In the genomic region with DNA sequence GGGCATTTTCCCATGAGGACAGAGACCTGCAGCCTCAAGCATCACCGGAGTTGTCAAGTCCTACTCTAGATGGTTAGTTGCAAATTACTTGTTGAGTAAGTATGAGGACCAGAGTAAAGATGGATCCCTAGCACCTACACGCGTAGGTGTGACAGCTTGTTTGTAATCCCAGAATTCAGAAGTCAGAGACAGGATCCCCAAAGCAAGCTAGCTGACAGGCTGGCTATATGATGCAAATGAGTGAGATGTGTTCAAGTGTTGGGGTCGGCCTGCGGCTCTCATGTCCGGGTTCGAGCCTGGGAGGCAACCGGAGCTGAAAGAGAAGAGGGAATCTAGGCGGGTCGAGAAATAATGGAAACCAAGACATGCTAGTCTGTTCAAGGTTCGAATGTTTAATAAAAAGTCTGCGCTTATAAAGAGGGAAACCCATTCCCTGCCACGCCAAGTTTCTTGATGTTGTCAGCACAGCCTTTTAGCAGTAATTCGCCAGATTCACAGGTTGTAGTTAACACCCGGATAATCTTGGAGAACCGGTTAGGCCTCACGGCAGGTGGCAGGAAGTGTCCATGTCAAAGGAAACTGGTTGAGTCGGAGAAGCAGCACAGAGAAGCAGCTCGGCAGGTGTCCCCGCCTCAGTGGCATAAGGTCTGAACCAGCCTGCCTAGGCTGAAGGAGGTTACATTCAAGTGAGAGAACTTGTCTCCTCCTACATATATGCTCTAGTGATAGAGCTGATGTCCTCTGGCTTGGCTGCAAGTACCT, we compare ENCODE assay signal across 23 mouse cellular contexts. TPM values are rescaled to one million over a fixed set of nuclear protein-coding genes. Genes with fewer than 3 reads are reported as not detected.
DNase-seq lines count a peak whose midpoint lies in the region; ATAC-seq lines count a peak whose summit lies in the region.
"Had no signal": no experiment of that assay in that cellular context is flagged by ENCODE, and none has a peak within 500 bp of the region (broad histone marks: within the 10 kb centered on the region; RNA-seq: fewer than 3 reads in every experiment).

No protein-coding gene starts in this region.

- peaks cover 76% of the 10 kb centered on the region for H3K36me3 ChIP-seq in heart, embryonic 15.5 days
- peaks cover 2% of the 10 kb centered on the region for H3K36me3 ChIP-seq in ES-E14 (ENCODE audit: control insufficient read depth, insufficient read depth, low read length, poor library complexity, severe bottlenecking)
- H3K36me3 ChIP-seq in embryonic facial prominence, embryonic 10.5 days (replicated peaks), result peaks cover 72% of the 10 kb centered on the region
- peaks cover 45% of the 10 kb centered on the region for H3K36me3 ChIP-seq in macrophage (ENCODE audit: inconsistent target)

- no peaks in the 10 kb centered on the region for H3K79me2 ChIP-seq in macrophage (ENCODE audit: inconsistent target)

- DNase-seq in heart, postnatal 14 days, result no peak
- peak; percentile 24 for DNase-seq in ES-E14 (ENCODE audit: low read depth, low spot score)
- DNase-seq in embryonic facial prominence, embryonic 10.5 days (ENCODE audit: low spot score), result peak; percentile 33
- DNase-seq: adrenal gland, adult 2 months; cerebellum, adult 8-10 months; kidney, adult 11 months; kidney, postnatal 36 days; thymus, postnatal 4 days had no signal

- no peaks in the 10 kb centered on the region for H3K27me3 ChIP-seq in heart, embryonic 15.5 days
- H3K27me3 ChIP-seq in embryonic facial prominence, embryonic 10.5 days (replicated peaks; ENCODE audit: low read depth, poor library complexity, severe bottlenecking), result peaks cover 23% of the 10 kb centered on the region
- H3K27me3 ChIP-seq: embryonic facial prominence, embryonic 12.5 days; forebrain, embryonic 13.5 days; limb, embryonic 13.5 days; megakaryocyte, embryonic 14.5 days; neural tube, embryonic 12.5 days; Patski had no signal

- H3K4me2 ChIP-seq in heart, embryonic 15.5 days, result no peak overlapping the region
- H3K4me2 ChIP-seq: embryonic facial prominence, embryonic 12.5 days; forebrain, embryonic 13.5 days; limb, embryonic 13.5 days; neural tube, embryonic 12.5 days had no signal

- no peak for ATAC-seq in heart, embryonic 15.5 days (replicated peaks; ENCODE audit: insufficient number of reproducible peaks, insufficient read depth, low FRiP score, low read depth)
- ATAC-seq in erythroblast, adult 5-6 weeks (replicated peaks; ENCODE audit: low FRiP score, poor library complexity, severe bottlenecking), result no peak
- no peak for ATAC-seq in megakaryocyte progenitor cell, adult 5-6 weeks (replicated peaks; ENCODE audit: poor library complexity)
- ATAC-seq: forebrain, embryonic 13.5 days; Patski had no signal

- no peak overlapping the region for H3K4me3 ChIP-seq in heart, embryonic 15.5 days
- H3K4me3 ChIP-seq in ES-E14 (ENCODE audit: insufficient read depth in 1 of 2, low read depth in 1 of 2, low read length in 2 of 2, poor library complexity in 1 of 2, severe bottlenecking in 1 of 2), result 0 out of 4 replicates have a peak overlapping the region, but pooled peaks of 1 of the 2 experiments have one; percentile 1
- H3K4me3 ChIP-seq in embryonic facial prominence, embryonic 10.5 days, result no peak overlapping the region
- no peak overlapping the region for H3K4me3 ChIP-seq in macrophage (ENCODE audit: inconsistent target)
- H3K4me3 ChIP-seq: embryonic facial prominence, embryonic 12.5 days; forebrain, embryonic 13.5 days; limb, embryonic 13.5 days; megakaryocyte, embryonic 14.5 days; neural tube, embryonic 12.5 days had no signal

- in situ Hi-C loops in ES-E14 (cut with MboI; ENCODE audit: low sequenced_read_pairs in 2 of 2, unreplicated experiment in 2 of 2), result no loop called here

- WGBS in heart, embryonic 15.5 days, result 58% methylated on average over 20 of the region's 20 CpGs
- 34% methylated on average over 20 of the region's 20 CpGs for WGBS in embryonic facial prominence, embryonic 10.5 days
- WGBS in macrophage (ENCODE audit: missing documents), result 95% methylated on average over 16 of the region's 20 CpGs

- peak overlapping the region; percentile 88 for H3K27ac ChIP-seq in heart, embryonic 15.5 days
- H3K27ac ChIP-seq in ES-E14 (ENCODE audit: insufficient read depth, low read depth, low read length, poor library complexity, severe bottlenecking) (peak overlapping the region; percentile 81; the same call in 1 of the 2 replicates), macrophage (peak overlapping the region; percentile 57)
- no peak overlapping the region for H3K27ac ChIP-seq in embryonic facial prominence, embryonic 10.5 days (replicated peaks)
- H3K27ac ChIP-seq: embryonic facial prominence, embryonic 12.5 days; forebrain, embryonic 13.5 days; limb, embryonic 13.5 days; neural tube, embryonic 12.5 days had no signal

- H3K9me3 ChIP-seq in heart, embryonic 15.5 days (replicated peaks), result no peaks in the 10 kb centered on the region
- no peaks in the 10 kb centered on the region for H3K9me3 ChIP-seq in ES-E14 (ENCODE audit: control insufficient read depth, insufficient read depth, low read depth, low read length)
- H3K9me3 ChIP-seq in embryonic facial prominence, embryonic 10.5 days, result no peaks in the 10 kb centered on the region
- H3K9me3 ChIP-seq: embryonic facial prominence, embryonic 12.5 days; forebrain, embryonic 13.5 days; limb, embryonic 13.5 days; megakaryocyte, embryonic 14.5 days; neural tube, embryonic 12.5 days had no signal

- intact Hi-C loops in heart, postnatal 14 days (cut with DNase I), result no loop called here

- no peak overlapping the region for H3K9ac ChIP-seq in heart, embryonic 15.5 days
- H3K9ac ChIP-seq in ES-E14 (ENCODE audit: insufficient read depth, low read depth, low read length, poor library complexity, severe bottlenecking), result no peak overlapping the region
- H3K9ac ChIP-seq: embryonic facial prominence, embryonic 12.5 days; forebrain, embryonic 13.5 days; limb, embryonic 13.5 days; neural tube, embryonic 12.5 days had no signal

- H3K4me1 ChIP-seq in heart, embryonic 15.5 days (replicated peaks), result peaks cover 19% of the 10 kb centered on the region
- peaks cover 5 to 9% of the 10 kb centered on the region in 2 experiments; a peak in 3 of 4 replicates for H3K4me1 ChIP-seq in ES-E14 (ENCODE audit: control insufficient read depth in 2 of 2, insufficient read depth in 2 of 2, low read length in 2 of 2, poor library complexity in 1 of 2)
- H3K4me1 ChIP-seq in embryonic facial prominence, embryonic 10.5 days, result peaks cover 36% of the 10 kb centered on the region
- H3K4me1 ChIP-seq: forebrain, embryonic 13.5 days; neural tube, embryonic 12.5 days had no signal

RNA-seq across cellular contexts. Expression of a gene that starts 18.1 kb away (rescaled TPM):
- polyA plus RNA-seq in heart, embryonic 15.5 days (2015; fragmentation: Nextera tagmentation; extraction: Ambion mirVana), result 361 and 426 TPM in 2 replicates
- 1,000 to 10,000 TPM; 1,750 to 1,828 TPM for total RNA-seq in heart, postnatal 14 days (2021)
- 103 and 110 TPM in 2 replicates for total RNA-seq in ES-E14 (2012; rRNA removed)
- polyA plus RNA-seq in embryonic facial prominence, embryonic 10.5 days (2016; fragmentation: Nextera tagmentation; extraction: Ambion mirVana), result 107 and 109 TPM in 2 replicates
- 100 to 1,000 TPM in 1 of 26 experiments, 10 to 100 TPM in 25; 11.3 to 100 (median 33.3) TPM for total RNA-seq in macrophage (2018; cell fraction: chromatin; rRNA removed)
- total RNA-seq in macrophage (2018; cell fraction: cytosol; rRNA removed), result 100 to 1,000 TPM in 8 of 26 experiments, 10 to 100 TPM in 18; 33.7 to 128 (median 72.7) TPM
- 10 to 100 TPM; 16.2 to 80.2 (median 28.1) TPM for total RNA-seq in macrophage (2018; cell fraction: nucleus; rRNA removed)
- 80.0 to 113 TPM (median 89.1 TPM) in 3 replicates for polyA plus RNA-seq in macrophage (2018)
- total RNA-seq in erythroblast, adult 5-6 weeks (2015; ENCODE audit: low replicate concordance), result 36.1 and 37.4 TPM in 2 replicates
- total RNA-seq in erythroblast, adult 5-6 weeks (2017; ENCODE audit: low replicate concordance), result 30.8 and 35.7 TPM in 2 replicates
- total RNA-seq in megakaryocyte progenitor cell, adult 5-6 weeks (2015), result 61.8 and 69.7 TPM in 2 replicates
- total RNA-seq in megakaryocyte progenitor cell, adult 5-6 weeks (2017), result 65.1 and 82.6 TPM in 2 replicates

RNA-seq across cellular contexts. Expression of a gene that starts 18.1 kb away (rescaled TPM):
- 261 and 298 TPM in 2 replicates for polyA plus RNA-seq in heart, embryonic 15.5 days (2015; fragmentation: Nextera tagmentation; extraction: Ambion mirVana)
- total RNA-seq in heart, postnatal 14 days (2021), result 1,000 to 10,000 TPM; 1,294 to 1,315 TPM
- 101 and 102 TPM in 2 replicates for total RNA-seq in ES-E14 (2012; rRNA removed)
- polyA plus RNA-seq in embryonic facial prominence, embryonic 10.5 days (2016; fragmentation: Nextera tagmentation; extraction: Ambion mirVana), result 102 and 114 TPM in 2 replicates
- total RNA-seq in macrophage (2018; cell fraction: chromatin; rRNA removed), result 100 to 1,000 TPM in 11 of 26 experiments, 10 to 100 TPM in 15; 40.4 to 193 (median 80.8) TPM
- total RNA-seq in macrophage (2018; cell fraction: cytosol; rRNA removed), result 100 to 1,000 TPM in 10 of 26 experiments, 10 to 100 TPM in 16; 61.1 to 147 (median 89.7) TPM
- 100 to 1,000 TPM in 2 of 26 experiments, 10 to 100 TPM in 24; 45.4 to 122 (median 69.2) TPM for total RNA-seq in macrophage (2018; cell fraction: nucleus; rRNA removed)
- polyA plus RNA-seq in macrophage (2018), result 94.5 to 203 TPM (median 100 TPM) in 3 replicates
- total RNA-seq in erythroblast, adult 5-6 weeks (2015; ENCODE audit: low replicate concordance), result 15.9 and 23.2 TPM in 2 replicates
- total RNA-seq in erythroblast, adult 5-6 weeks (2017; ENCODE audit: low replicate concordance), result 73.7 and 102 TPM in 2 replicates
- 49.5 and 54.4 TPM in 2 replicates for total RNA-seq in megakaryocyte progenitor cell, adult 5-6 weeks (2015)
- total RNA-seq in megakaryocyte progenitor cell, adult 5-6 weeks (2017), result 133 and 148 TPM in 2 replicates

RNA-seq across cellular contexts. Expression of a gene that starts 32.4 kb away (rescaled TPM):
- 0.25 and 0.46 TPM in 2 replicates for polyA plus RNA-seq in heart, embryonic 15.5 days (2015; fragmentation: Nextera tagmentation; extraction: Ambion mirVana)
- total RNA-seq in heart, postnatal 14 days (2021), result under 1 TPM; 0.14 to 0.29 TPM
- 0.58 and 0.71 TPM in 2 replicates for total RNA-seq in ES-E14 (2012; rRNA removed)
- polyA plus RNA-seq in embryonic facial prominence, embryonic 10.5 days (2016; fragmentation: Nextera tagmentation; extraction: Ambion mirVana), result not detected in 2 replicates
- total RNA-seq in macrophage (2018; cell fraction: chromatin; rRNA removed), result under 1 TPM in 2 of 26 experiments, not detected in 24; 0.22 to 0.29 TPM
- total RNA-seq in macrophage (2018; cell fraction: cytosol; rRNA removed), result under 1 TPM in 11 of 26 experiments, not detected in 15; 0.04 to 0.33 (median 0.07) TPM
- total RNA-seq in macrophage (2018; cell fraction: nucleus; rRNA removed), result under 1 TPM in 6 of 26 experiments, not detected in 20; 0.19 to 0.37 (median 0.27) TPM
- not detected in 3 replicates for polyA plus RNA-seq in macrophage (2018)
- total RNA-seq in erythroblast, adult 5-6 weeks (2015; ENCODE audit: low replicate concordance), result not detected in 2 replicates
- total RNA-seq in erythroblast, adult 5-6 weeks (2017; ENCODE audit: low replicate concordance), result not detected in 2 replicates
- total RNA-seq in megakaryocyte progenitor cell, adult 5-6 weeks (2015), result 0.27 TPM in 1 of 2 replicates, not detected in the other
- total RNA-seq in megakaryocyte progenitor cell, adult 5-6 weeks (2017), result not detected in 2 replicates
- total RNA-seq: adrenal gland, adult 2 months; gastrocnemius, adult 8-10 months; layer of hippocampus, postnatal 25 days; midbrain, postnatal 0 days had no signal
- polyA plus RNA-seq: adrenal gland, adult 2 months; brain, embryonic 14.5 days; forebrain, embryonic 13.5 days; hindbrain, embryonic 11.5 days; limb, embryonic 13.5 days; midbrain, postnatal 0 days; neural tube, embryonic 12.5 days had no signal

RNA-seq across cellular contexts. Expression of a gene that starts 59.3 kb away (rescaled TPM):
- 13.3 and 13.9 TPM in 2 replicates for polyA plus RNA-seq in heart, embryonic 15.5 days (2015; fragmentation: Nextera tagmentation; extraction: Ambion mirVana)
- total RNA-seq in heart, postnatal 14 days (2021), result 10 to 100 TPM; 18.5 to 20.7 TPM
- total RNA-seq in ES-E14 (2012; rRNA removed), result 104 and 110 TPM in 2 replicates
- polyA plus RNA-seq in embryonic facial prominence, embryonic 10.5 days (2016; fragmentation: Nextera tagmentation; extraction: Ambion mirVana), result 21.0 and 21.7 TPM in 2 replicates
- 10 to 100 TPM in 16 of 26 experiments, 1 to 10 TPM in 10; 2.5 to 32.6 (median 14.8) TPM for total RNA-seq in macrophage (2018; cell fraction: chromatin; rRNA removed)
- 10 to 100 TPM in 2 of 26 experiments, 1 to 10 TPM in 24; 3.9 to 11.5 (median 6.7) TPM for total RNA-seq in macrophage (2018; cell fraction: cytosol; rRNA removed)
- 10 to 100 TPM in 15 of 26 experiments, 1 to 10 TPM in 11; 5.1 to 33.3 (median 13.0) TPM for total RNA-seq in macrophage (2018; cell fraction: nucleus; rRNA removed)
- 4.8 to 9.1 TPM (median 7.1 TPM) in 3 replicates for polyA plus RNA-seq in macrophage (2018)
- 5.2 and 9.6 TPM in 2 replicates for total RNA-seq in erythroblast, adult 5-6 weeks (2015; ENCODE audit: low replicate concordance)
- total RNA-seq in erythroblast, adult 5-6 weeks (2017; ENCODE audit: low replicate concordance), result 8.0 and 13.8 TPM in 2 replicates
- 36.0 and 38.8 TPM in 2 replicates for total RNA-seq in megakaryocyte progenitor cell, adult 5-6 weeks (2015)
- 47.5 and 67.4 TPM in 2 replicates for total RNA-seq in megakaryocyte progenitor cell, adult 5-6 weeks (2017)

Comparison
In these comparisons a context has a peak if more than half of its experiments do, and no peak if none do; other contexts are left out.
1. DNase-seq: peak in ES-E14 (single experiment) and embryonic facial prominence, embryonic 10.5 days (single experiment); none in heart, postnatal 14 days (0 of 2).
2. RNA of a gene that starts 18.1 kb away (total RNA-seq): 1,750 to 1,828 TPM in heart, postnatal 14 days; 103 to 110 TPM in ES-E14, 61.8 to 82.6 TPM in megakaryocyte progenitor cell, adult 5-6 weeks and 30.8 to 37.4 TPM in erythroblast, adult 5-6 weeks; every median in the first group is over 10 times any median in the second.
3. RNA of a gene that starts 18.1 kb away (total RNA-seq): 1,294 to 1,315 TPM in heart, postnatal 14 days; 49.5 to 148 TPM in megakaryocyte progenitor cell, adult 5-6 weeks, 101 to 102 TPM in ES-E14 and 15.9 to 102 TPM in erythroblast, adult 5-6 weeks; every median in the first group is over 4 times any median in the second.